Mouse (Mus musculus) left cerebral cortex, adult 11 months (tissue): Measurements from ENCODE around the gene Traf3ip1.
"Not testable (repeated sequence)": the region's sequence is repeated elsewhere in the genome, so short reads cannot be mapped to it uniquely, and the experiment has no call there.

ENCODE experiments used
- DNase-seq: peaks from one replicate; pipeline ENCODE4 v3.0.0; 2022; ENCODE audit warnings: low spot score

Traf3ip1 gene

DNA sequence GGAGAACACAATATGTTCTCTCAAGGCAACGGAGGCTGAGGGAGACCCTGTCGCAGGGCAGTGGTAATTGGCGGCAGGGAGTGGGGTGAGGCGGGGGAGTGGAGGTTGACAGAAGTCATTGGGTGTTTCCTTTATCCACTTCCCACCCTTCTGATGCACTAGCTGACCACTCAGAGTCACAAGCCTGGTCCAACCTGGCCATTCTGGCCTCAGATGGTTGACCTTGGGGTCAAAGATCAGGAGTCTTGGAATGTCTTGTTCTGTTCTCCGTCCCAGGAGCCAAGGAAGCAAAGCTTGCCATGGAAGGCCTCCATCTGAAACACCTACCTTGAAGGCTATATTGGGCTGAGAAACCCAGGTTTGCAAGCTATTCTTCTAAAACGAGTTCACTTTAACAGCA lies 28.3 kb upstream of the Traf3ip1 start:
- no peak for DNase-seq

GRCm38 (mm10) chr1:91469888-91470419 lies 24.5 kb upstream of the Traf3ip1 start:
- no peak for DNase-seq

GRCm38 (mm10) chr1:91478145-91478544 lies 16.3 kb upstream of the Traf3ip1 start:
- DNase-seq, result not testable (repeated sequence)

GRCm38 (mm10) chr1:91478958-91479357 lies 15.5 kb upstream of the Traf3ip1 start:
- no peak for DNase-seq

GRCm38 (mm10) chr1:91482616-91483211 lies 11.7 kb upstream of the Traf3ip1 start:
- no peak for DNase-seq

GRCm38 (mm10) chr1:91483304-91484010 lies 11.0 kb upstream of the Traf3ip1 start:
- peak; percentile 69 for DNase-seq

DNA sequence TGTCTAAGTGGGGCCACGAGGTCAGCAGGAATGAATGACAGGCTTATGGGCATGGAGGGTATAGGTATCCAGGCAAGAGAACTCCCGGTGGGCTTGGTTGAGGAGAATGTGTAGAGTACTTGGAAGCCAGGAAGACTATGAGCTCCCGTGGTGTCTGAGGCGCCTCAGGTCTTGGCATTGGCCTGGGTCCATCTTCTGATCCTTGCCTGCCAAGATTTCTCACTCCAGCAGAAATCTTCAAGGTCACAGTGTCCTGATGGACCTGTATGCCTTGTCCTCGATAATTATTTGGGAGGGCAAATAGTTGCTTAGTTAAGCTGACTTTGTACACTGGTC lies 10.5 kb upstream of the Traf3ip1 start:
- DNase-seq, result no peak

DNA sequence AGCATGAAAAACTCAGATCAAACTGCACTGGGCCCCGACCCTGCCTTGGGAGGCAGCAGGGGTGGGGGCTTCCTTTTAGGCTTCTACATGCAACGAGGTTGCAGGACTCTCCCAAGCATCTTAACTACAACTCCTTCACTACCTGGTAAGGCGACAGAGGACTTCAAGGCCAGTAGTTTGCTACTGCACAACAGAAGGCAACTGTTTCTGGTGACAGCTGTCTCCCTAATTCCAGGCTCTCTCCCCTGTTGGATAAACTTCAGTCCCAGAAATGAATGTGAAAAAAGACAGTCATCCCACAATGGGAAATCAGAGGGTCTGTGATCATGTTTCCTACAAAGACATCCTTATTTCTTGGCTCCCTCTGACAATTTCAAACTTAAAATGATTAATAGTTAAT lies 9.0 kb upstream of the Traf3ip1 start:
- DNase-seq, result no peak

- no peak for DNase-seq
Observed at GRCm38 (mm10) chr1:91486165-91486564, 8.3 kb upstream of the Traf3ip1 start.

- DNase-seq, result no peak
Observed at GRCm38 (mm10) chr1:91490322-91490721, 4.1 kb upstream of the Traf3ip1 start.

GRCm38 (mm10) chr1:91492740-91493139 lies 1.7 kb upstream of the Traf3ip1 start:
- no peak for DNase-seq

- no peak for DNase-seq
Observed at GRCm38 (mm10) chr1:91493938-91494337, 509 bp upstream of the Traf3ip1 start.

GRCm38 (mm10) chr1:91495321-91495720 lies 874 bp downstream of the Traf3ip1 start:
- DNase-seq, result no peak

GRCm38 (mm10) chr1:91498579-91498978 lies 4.1 kb downstream of the Traf3ip1 start:
- DNase-seq, result no peak

DNA sequence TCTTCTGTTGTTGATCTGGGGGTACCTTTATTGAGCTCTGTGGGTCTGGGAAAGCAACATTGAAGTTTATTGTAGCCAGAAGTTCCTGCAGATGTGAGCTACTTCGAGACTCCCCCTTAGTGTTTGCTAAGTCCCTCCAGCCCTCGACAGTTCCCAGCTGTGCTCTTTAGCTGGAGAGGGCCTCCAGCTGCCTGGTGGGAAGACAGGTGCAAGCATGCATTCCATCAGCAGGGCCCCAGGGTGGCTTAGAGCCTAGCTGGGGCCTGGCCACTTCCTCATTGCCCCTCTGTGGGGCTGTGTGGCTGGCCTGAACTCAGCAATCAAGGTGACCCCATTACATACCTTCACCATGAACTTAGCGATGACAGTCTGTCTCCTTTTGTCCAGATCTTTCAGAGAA lies 10.2 kb downstream of the Traf3ip1 start:
- DNase-seq, result no peak

GRCm38 (mm10) chr1:91514916-91515315 lies 20.5 kb downstream of the Traf3ip1 start:
- no peak for DNase-seq

GRCm38 (mm10) chr1:91515642-91516041 lies 21.2 kb downstream of the Traf3ip1 start:
- DNase-seq, result no peak

- DNase-seq, result peak; percentile 19
Observed at GRCm38 (mm10) chr1:91523759-91524158, 29.3 kb downstream of the Traf3ip1 start.

GRCm38 (mm10) chr1:91525838-91526237 lies 31.4 kb downstream of the Traf3ip1 start:
- DNase-seq, result no peak

DNA sequence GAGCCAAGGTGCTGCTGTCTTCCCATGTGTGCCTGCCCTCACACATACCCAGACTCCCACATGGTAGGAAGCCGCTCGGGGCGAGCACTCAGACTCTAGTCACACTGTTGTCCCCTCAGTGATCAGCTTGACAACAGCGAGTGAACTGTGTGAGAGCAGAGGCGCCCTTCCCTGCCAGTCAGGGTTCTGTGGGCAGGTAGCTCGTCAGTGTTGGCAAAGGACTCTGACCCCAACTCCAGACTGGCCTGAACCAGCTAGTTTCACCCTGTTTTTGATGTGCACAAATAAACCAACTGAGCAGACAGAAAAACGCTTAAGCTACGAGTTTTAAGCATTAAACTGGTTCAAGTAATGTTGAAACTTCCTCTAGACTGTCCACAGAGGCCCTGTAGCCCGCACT lies 35.7 kb downstream of the Traf3ip1 start:
- DNase-seq, result no peak

- no peak for DNase-seq
Observed at GRCm38 (mm10) chr1:91532243-91532642, 37.8 kb downstream of the Traf3ip1 start.

- DNase-seq, result no peak
Observed at GRCm38 (mm10) chr1:91532892-91533291, 38.4 kb downstream of the Traf3ip1 start.

- no peak for DNase-seq
Observed at GRCm38 (mm10) chr1:91533483-91533882, 39.0 kb downstream of the Traf3ip1 start.
